Mouse (Mus musculus): ENCODE measurements around the gene Hs1bp3. TPM values are rescaled to one million over a fixed set of nuclear protein-coding genes. Genes with fewer than 3 reads are reported as not detected.

Hs1bp3 gene
- total and polyA plus RNA-seq, 2 experiments from 2014 or later = 3.8 to 5.5 TPM

GRCm38 (mm10) chr12:8312266-8312665, 966 bp upstream of the Hs1bp3 start:
- H3K9me3 ChIP-seq (ENCODE audit: low read length) = no peaks in the 10 kb centered on the region
- TF ChIP-seq CTCF (IDR thresholded peaks at IDR 0.05; ENCODE audit: low read depth) = no peak
- H3K27me3 ChIP-seq (ENCODE audit: insufficient read depth, low read length) = peaks cover 3% of the 10 kb centered on the region
- H3K4me1 ChIP-seq (ENCODE audit: insufficient read depth, low read length) = no peaks in the 10 kb centered on the region; the same call in 1 of the 2 replicates
- no peak overlapping the region for H3K4me2 ChIP-seq (ENCODE audit: low read depth, low read length)
- WGBS = 86% methylated on average over 4 of the region's 4 CpGs
- no peak for ATAC-seq
- H3K9ac ChIP-seq (replicated peaks; ENCODE audit: low read length) = no peak overlapping the region
- H3K4me3 ChIP-seq (ENCODE audit: low read length) = no peak overlapping the region
- no peak for DNase-seq (ENCODE audit: low spot score)
- no peak overlapping the region for H3K27ac ChIP-seq
- H3K36me3 ChIP-seq (ENCODE audit: insufficient read depth, low read length) = no peaks in the 10 kb centered on the region

- DNase-seq (ENCODE audit: low spot score) (no peak), ATAC-seq (peak; percentile 3; the same call in 1 of the 2 replicates)
- Histone ChIP-seq H3K9me3 (ENCODE audit: low read length) (no peaks in the 10 kb centered on the region), H3K9ac (replicated peaks; ENCODE audit: low read length) (peak overlapping the region; percentile 73), H3K27me3 (ENCODE audit: insufficient read depth, low read length) (peaks cover 3% of the 10 kb centered on the region), H3K27ac (no peak overlapping the region), H3K4me2 (ENCODE audit: low read depth, low read length) (peak overlapping the region; percentile 93), H3K4me1 (ENCODE audit: insufficient read depth, low read length) (no peaks in the 10 kb centered on the region; the same call in 1 of the 2 replicates), H3K4me3 (ENCODE audit: low read length) (peak overlapping the region; percentile 66), H3K36me3 (ENCODE audit: insufficient read depth, low read length) (peaks cover 10% of the 10 kb centered on the region; the same call in 1 of the 2 replicates)
- no peak for TF ChIP-seq CTCF (IDR thresholded peaks at IDR 0.05; ENCODE audit: low read depth)
- 21% methylated on average over 12 of the region's 12 CpGs for WGBS
Observed at GRCm38 (mm10) chr12:8313773-8314172, 541 bp downstream of the Hs1bp3 start.

- no peak overlapping the region for H3K27ac ChIP-seq
- no peaks in the 10 kb centered on the region for H3K9me3 ChIP-seq (ENCODE audit: low read length)
- H3K9ac ChIP-seq (replicated peaks; ENCODE audit: low read length) = no peak overlapping the region
- ATAC-seq (no peak), DNase-seq (ENCODE audit: low spot score) (no peak)
- H3K4me3 ChIP-seq (ENCODE audit: low read length) = no peak overlapping the region
- no peaks in the 10 kb centered on the region for H3K27me3 ChIP-seq (ENCODE audit: insufficient read depth, low read length)
- peaks cover 13% of the 10 kb centered on the region; the same call in 1 of the 2 replicates for H3K36me3 ChIP-seq (ENCODE audit: insufficient read depth, low read length)
- 80% methylated on average over 5 of the region's 5 CpGs for WGBS
- H3K4me2 ChIP-seq (ENCODE audit: low read depth, low read length) = no peak overlapping the region
- peak; percentile 31; the same call in 1 of the 2 replicates for TF ChIP-seq CTCF (IDR thresholded peaks at IDR 0.05; ENCODE audit: low read depth)
- no peaks in the 10 kb centered on the region for H3K4me1 ChIP-seq (ENCODE audit: insufficient read depth, low read length)
Observed at GRCm38 (mm10) chr12:8316541-8316940, 3.3 kb downstream of the Hs1bp3 start.

- Histone ChIP-seq H3K4me1 (ENCODE audit: insufficient read depth, low read length) (no peaks in the 10 kb centered on the region), H3K4me2 (ENCODE audit: low read depth, low read length) (no peak overlapping the region), H3K9ac (replicated peaks; ENCODE audit: low read length) (no peak overlapping the region), H3K4me3 (ENCODE audit: low read length) (no peak overlapping the region), H3K27ac (no peak overlapping the region), H3K36me3 (ENCODE audit: insufficient read depth, low read length) (peaks cover 13% of the 10 kb centered on the region; the same call in 1 of the 2 replicates), H3K27me3 (ENCODE audit: insufficient read depth, low read length) (no peaks in the 10 kb centered on the region), H3K9me3 (ENCODE audit: low read length) (no peaks in the 10 kb centered on the region)
- peak; percentile 93 for TF ChIP-seq CTCF (IDR thresholded peaks at IDR 0.05; ENCODE audit: low read depth)
- WGBS = 40% methylated on average over 5 of the region's 5 CpGs
- DNase-seq (ENCODE audit: low spot score) (peak; percentile 79), ATAC-seq (peak; percentile 69)
Observed at GRCm38 (mm10) chr12:8320084-8320713, 7.0 kb downstream of the Hs1bp3 start.

- ATAC-seq = no peak
- TF ChIP-seq CTCF (IDR thresholded peaks at IDR 0.05; ENCODE audit: low read depth) = no peak
- 63% methylated on average over 10 of the region's 10 CpGs for WGBS
Observed at GRCm38 (mm10) chr12:8321506-8321905, 8.3 kb downstream of the Hs1bp3 start.

GRCm38 (mm10) chr12:8324086-8324485, 10.9 kb downstream of the Hs1bp3 start:
- DNase-seq (ENCODE audit: low spot score) (no peak), ATAC-seq (no peak)
- 87% methylated on average over 10 of the region's 10 CpGs for WGBS
- no peaks in the 10 kb centered on the region for H3K27me3 ChIP-seq (ENCODE audit: insufficient read depth, low read length)
- no peak overlapping the region for H3K4me3 ChIP-seq (ENCODE audit: low read length)
- 0 out of 2 replicates have a peak, but pooled peaks cover under 1% of the 10 kb centered on the region for H3K36me3 ChIP-seq (ENCODE audit: insufficient read depth, low read length)
- H3K4me1 ChIP-seq (ENCODE audit: insufficient read depth, low read length) = peaks cover 7% of the 10 kb centered on the region; the same call in 1 of the 2 replicates
- no peak overlapping the region for H3K4me2 ChIP-seq (ENCODE audit: low read depth, low read length)
- no peaks in the 10 kb centered on the region for H3K9me3 ChIP-seq (ENCODE audit: low read length)
- no peak overlapping the region for H3K27ac ChIP-seq
- no peak for TF ChIP-seq CTCF (IDR thresholded peaks at IDR 0.05; ENCODE audit: low read depth)
- H3K9ac ChIP-seq (replicated peaks; ENCODE audit: low read length) = no peak overlapping the region

More at GRCm38 (mm10) chr12:8321506-8321905, 8.3 kb downstream of the Hs1bp3 start:
- Histone ChIP-seq H3K4me1 (ENCODE audit: insufficient read depth, low read length) (no peaks in the 10 kb centered on the region), H3K27me3 (ENCODE audit: insufficient read depth, low read length) (no peaks in the 10 kb centered on the region), H3K4me3 (ENCODE audit: low read length) (no peak overlapping the region), H3K9ac (replicated peaks; ENCODE audit: low read length) (no peak overlapping the region), H3K4me2 (ENCODE audit: low read depth, low read length) (no peak overlapping the region), H3K9me3 (ENCODE audit: low read length) (no peaks in the 10 kb centered on the region), H3K36me3 (ENCODE audit: insufficient read depth, low read length) (peaks cover 13% of the 10 kb centered on the region; the same call in 1 of the 2 replicates), H3K27ac (no peak overlapping the region)
- DNase-seq (ENCODE audit: low spot score) = no peak

Data from hindbrain, postnatal 0 days (tissue).